Mouse (Mus musculus) T-helper 2 cell (primary cell): Measurements from ENCODE around the gene Sohlh1.

ENCODE experiments used
- in situ Hi-C: fragments of 300-600 bp; cut with MboI, MseI; formaldehyde crosslinking; loops from one replicate; pipeline ENCODE4 v1.15.1; 2025; ENCODE audit warnings: high pct_unique_total_duplicates

Sohlh1 gene

GRCm38 (mm10) chr2:25847226-25847625, at the start of gene Sohlh1:
Gene Sohlh1, minus strand, starts transcription at chr2:25847248.
- in situ Hi-C loops: no loop called here

- in situ Hi-C loops: no loop called here
Observed at GRCm38 (mm10) chr2:25892440-25892839, 45.4 kb upstream of the Sohlh1 start.

DNA sequence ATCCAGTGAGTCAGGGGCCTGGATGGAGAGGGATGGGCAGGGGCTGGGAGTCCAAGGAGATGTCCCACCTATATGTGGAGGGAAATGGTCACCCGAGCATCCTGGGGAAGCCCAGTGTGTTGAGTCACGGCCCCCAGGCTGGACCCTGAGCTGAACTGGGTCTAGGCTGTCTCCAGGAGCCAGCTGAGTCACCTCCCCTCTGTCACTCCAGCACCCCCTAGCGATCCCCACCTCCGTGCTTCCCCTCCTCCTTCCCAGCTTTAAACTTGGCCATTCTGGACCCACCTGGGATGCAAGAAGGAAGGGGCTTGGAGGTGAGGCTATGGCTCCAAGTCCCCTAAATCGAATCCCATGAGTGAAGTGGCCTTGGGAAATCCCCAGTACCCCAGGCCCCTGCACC, 41.1 kb upstream of the Sohlh1 start:
- in situ Hi-C loops: no loop called here

GRCm38 (mm10) chr2:25887226-25887625, 40.2 kb upstream of the Sohlh1 start:
- in situ Hi-C loops: no loop called here

GRCm38 (mm10) chr2:25884756-25885155, 37.7 kb upstream of the Sohlh1 start:
- in situ Hi-C loops: no loop called here

DNA sequence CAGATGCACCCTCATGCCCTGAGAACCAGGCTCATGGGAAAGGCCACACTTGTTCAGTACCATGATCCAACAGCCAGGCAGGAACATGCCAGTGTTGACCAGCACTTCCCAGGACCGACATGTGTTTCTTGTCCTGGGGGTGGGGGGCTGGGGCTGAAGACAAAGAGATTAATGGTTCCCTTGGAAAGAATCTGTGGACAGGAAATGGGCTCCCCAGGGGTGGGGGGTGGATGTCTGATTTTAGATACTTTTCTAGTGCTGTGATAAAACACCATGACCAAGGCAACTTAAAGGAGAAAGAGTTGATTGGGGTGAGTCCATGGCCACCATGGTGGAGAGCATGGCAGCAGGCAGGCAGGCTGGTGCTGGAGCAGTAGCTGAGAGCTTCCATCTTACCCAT, 35.2 kb upstream of the Sohlh1 start:
- in situ Hi-C loops: no loop called here

DNA sequence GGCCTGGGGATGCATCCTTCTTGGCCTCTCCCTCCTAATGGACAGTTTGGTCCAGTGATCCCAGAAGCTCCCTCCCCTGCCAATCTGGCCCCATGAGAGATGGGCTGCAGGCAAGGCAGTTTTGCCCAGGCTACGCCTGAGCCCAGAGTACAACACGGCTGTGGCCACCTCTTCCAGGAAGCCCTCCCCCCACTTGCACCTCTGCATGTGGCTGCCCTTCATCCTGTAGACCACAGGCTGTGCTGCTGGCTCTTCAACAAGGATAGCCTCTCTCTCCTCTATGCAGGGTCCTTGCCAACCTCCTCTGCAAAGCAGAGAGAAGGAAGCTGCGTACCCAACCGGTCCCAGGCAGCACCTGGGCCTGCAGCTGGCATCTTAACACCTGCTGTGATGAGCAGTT, 32.0 kb upstream of the Sohlh1 start:
- in situ Hi-C loops: no loop called here

GRCm38 (mm10) chr2:25878516-25878915, 31.5 kb upstream of the Sohlh1 start:
- in situ Hi-C loops: no loop called here

DNA sequence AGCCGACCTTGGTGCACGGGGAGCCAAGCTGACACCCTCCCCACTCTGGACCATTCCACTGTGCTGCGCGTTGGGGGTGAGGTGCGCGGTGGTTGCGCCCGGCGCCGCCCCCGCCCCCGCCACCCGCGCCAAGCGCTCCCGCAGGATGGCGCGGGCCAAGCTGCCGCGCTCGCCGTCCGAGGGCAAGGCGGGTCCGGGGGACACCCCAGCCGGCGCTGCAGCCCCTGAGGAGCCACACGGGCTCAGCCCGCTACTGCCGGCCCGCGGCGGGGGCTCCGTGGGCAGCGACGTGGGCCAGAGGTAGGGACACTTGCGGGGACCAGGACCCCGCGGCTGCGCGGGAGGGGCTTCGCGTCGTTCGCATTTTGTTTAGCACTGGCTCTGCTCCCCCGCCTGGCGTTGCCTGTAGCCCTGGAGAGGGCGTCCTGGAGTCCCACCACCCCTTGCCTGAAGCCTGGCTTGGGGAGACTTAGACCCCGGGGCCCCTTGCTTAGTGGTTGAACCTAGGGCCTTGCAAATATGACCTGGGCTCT, 30.8 kb upstream of the Sohlh1 start:
- in situ Hi-C loops: no loop called here

GRCm38 (mm10) chr2:25877250-25877735, 30.2 kb upstream of the Sohlh1 start:
- in situ Hi-C loops: no loop called here

DNA sequence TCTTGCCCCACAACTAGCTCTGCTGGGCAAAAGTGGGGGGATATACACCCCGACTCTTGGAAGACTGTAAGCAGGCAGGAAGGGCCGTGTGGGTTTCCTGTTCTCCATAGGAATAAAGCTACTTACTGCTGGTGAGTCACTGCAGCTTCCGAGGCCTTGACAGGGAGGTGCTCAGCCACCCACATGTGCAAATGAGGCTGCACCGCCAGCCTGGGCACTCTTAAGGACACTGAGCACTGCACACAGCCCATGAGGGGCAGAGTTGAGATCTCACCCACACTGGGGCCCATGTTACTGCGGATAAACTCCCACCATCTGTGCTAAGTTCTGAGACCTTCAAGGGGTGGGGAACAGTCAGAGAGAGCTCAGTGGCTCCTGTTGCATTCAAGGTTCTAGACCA, 19.6 kb upstream of the Sohlh1 start:
- in situ Hi-C loops: no loop called here

- in situ Hi-C loops: no loop called here
Observed at GRCm38 (mm10) chr2:25865412-25865811, 18.4 kb upstream of the Sohlh1 start.

GRCm38 (mm10) chr2:25864230-25864629, 17.2 kb upstream of the Sohlh1 start:
- in situ Hi-C loops: no loop called here

- in situ Hi-C loops: no loop called here
Observed at GRCm38 (mm10) chr2:25863337-25864131, 16.5 kb upstream of the Sohlh1 start, which contains the start of gene Kcnt1. Gene Kcnt1, plus strand, starts transcription at chr2:25863734.

- in situ Hi-C loops: no loop called here
Observed at GRCm38 (mm10) chr2:25862696-25863270, 15.7 kb upstream of the Sohlh1 start.

DNA sequence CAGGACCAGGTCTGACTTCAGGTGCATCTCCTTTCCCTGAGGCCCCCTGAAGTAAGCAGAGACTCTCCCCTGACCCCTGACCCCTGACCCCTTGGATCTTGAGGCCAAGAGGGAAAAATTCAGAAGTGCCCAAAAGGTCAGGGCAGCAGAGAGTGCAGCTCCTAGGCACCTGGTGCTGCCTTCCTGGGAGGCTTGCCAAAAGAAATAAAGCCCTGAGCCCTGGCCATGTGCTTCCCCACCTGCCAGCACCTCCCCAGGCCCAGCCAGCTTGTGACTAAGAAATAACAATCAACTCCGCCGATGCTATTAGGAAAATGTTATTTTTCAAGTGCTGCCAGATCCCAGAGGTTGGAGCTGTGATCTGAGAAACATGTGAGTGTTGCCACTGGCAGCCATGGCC, 15.0 kb upstream of the Sohlh1 start:
- in situ Hi-C loops: no loop called here

DNA sequence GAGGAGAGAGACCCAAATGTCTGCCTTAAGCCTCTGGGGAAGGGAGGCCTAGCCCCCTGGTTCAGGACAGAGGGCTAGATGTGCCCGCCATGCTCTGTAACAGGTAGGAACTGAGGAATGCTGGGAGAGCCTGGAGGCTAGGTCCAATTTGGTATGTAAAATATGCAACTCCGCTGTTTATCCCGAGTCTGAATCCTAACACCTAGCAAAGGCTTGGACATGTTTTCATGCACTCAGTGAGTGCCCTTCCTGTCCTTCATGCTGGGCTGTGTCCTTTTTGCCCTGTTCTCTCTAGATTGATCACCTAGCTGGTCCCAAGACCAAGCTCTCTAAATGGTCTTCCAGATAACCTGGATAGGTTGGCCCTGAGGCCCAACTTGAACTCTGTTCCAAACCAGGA, 12.8 kb upstream of the Sohlh1 start:
- in situ Hi-C loops: no loop called here

DNA sequence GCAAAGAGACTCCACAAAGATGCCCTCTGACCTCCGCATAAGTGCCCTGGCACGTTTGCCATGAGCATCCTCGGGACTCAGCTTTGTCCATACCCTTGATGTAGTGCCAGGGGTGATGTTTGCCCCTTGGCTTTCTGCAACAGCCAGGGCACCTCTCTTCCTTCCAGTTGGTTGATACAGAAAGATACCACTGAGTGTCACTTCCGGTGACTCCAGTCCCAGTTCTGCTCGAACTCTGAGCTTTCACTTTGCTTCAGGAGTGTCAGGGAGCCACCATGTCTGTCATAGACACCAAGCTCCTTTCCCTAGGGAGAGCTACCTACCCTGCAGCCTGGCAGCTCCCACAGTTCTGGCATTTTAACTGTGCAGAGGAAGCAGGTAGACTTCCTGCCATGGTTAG, 7.0 kb upstream of the Sohlh1 start:
- in situ Hi-C loops: no loop called here

GRCm38 (mm10) chr2:25852626-25853025, 5.6 kb upstream of the Sohlh1 start:
- in situ Hi-C loops: no loop called here

DNA sequence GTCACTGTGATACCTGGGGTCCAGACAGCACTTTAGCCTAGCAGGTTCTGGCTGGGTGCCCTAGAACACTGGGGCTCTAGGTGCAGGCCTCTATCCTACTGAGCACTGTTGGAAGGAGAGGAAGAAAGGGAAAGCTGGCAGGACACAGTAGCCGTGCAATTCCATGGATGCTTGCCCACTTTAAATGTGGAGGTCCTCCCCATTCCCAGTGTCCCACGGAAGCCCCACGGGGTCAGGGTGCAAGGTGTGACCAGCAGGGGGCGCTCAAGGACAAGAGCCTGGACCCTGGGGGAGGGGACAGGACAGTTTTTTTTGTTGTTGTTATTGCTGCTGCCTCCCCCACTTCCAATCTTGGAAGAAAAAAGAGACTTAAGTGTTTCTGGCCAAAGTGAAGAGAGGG, 3.3 kb upstream of the Sohlh1 start:
- in situ Hi-C loops: no loop called here

GRCm38 (mm10) chr2:25846516-25846915, 532 bp downstream of the Sohlh1 start:
- in situ Hi-C loops: no loop called here

GRCm38 (mm10) chr2:25844097-25844496, 3.0 kb downstream of the Sohlh1 start:
- in situ Hi-C loops: loop anchor here (5.0 kb wide), 1 partner anchor 63 kb away; no protein-coding TSS in a partner anchor

DNA sequence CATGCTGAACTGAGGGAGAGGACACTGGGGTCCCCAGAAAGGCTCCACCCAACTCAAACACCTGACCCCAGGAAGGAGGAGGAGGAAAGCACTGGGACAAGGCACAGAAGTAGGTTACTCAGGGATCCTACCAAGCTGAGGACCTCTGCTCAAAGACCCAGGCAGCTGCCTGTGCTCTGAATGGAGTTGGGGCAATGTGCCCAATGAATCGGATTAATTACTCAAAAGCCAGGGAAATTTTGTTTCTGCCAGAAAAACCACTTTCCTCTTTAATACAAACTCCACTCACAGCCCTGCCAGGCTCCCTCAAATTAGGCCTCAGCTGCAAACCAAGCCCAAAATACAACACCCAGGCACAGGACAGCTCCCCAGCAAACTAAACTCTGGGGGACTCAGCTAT, 4.3 kb downstream of the Sohlh1 start:
- in situ Hi-C loops: loop anchor here (5.0 kb wide), 1 partner anchor 65 kb away; no protein-coding TSS in a partner anchor
